Mouse (Mus musculus): ENCODE results near the gene Zcwpw1.
"Not testable (repeated sequence)": the region's sequence is repeated elsewhere in the genome, so short reads cannot be mapped to it uniquely, and the experiment has no call there.

DNA sequence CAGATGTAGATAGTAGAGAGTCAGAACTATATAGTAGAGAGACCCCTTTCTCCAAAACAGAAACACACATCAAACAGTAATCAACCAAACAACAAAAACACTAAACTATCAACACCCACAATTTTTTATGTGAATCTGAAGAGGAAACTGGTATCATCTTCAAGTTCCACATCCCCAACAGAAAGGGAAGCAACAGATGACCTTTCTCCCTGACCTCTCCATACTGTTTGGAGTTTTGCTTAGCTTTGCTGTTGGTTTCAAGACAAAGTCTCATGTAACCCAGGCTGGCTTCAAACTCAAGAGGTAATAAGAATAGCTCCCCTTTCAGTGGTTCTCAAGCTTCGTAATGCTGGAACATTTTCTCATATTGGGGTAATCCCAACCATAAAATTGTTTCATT lies 76.4 kb downstream of the Zcwpw1 start:
- TF ChIP-seq CTCF (IDR thresholded peaks at IDR 0.05; ENCODE audit: borderline replicate concordance, insufficient read depth, low read depth, low read length); POLR2A (IDR thresholded peaks at IDR 0.05; ENCODE audit: borderline replicate concordance, insufficient read depth, low read length): not testable (repeated sequence)

All from cerebellum, adult 2 months (tissue).